Mouse (Mus musculus): ENCODE data around the gene Slc26a1. TPM values are rescaled to one million over a fixed set of nuclear protein-coding genes. Genes with fewer than 3 reads are reported as not detected.
A peak's percentile ranks its signal among the peaks of the same experiment; 100 is the strongest.

Gene Slc26a1
- polyA plus RNA-seq, 1 experiment from 2014 or later = 33.4 TPM

DNA sequence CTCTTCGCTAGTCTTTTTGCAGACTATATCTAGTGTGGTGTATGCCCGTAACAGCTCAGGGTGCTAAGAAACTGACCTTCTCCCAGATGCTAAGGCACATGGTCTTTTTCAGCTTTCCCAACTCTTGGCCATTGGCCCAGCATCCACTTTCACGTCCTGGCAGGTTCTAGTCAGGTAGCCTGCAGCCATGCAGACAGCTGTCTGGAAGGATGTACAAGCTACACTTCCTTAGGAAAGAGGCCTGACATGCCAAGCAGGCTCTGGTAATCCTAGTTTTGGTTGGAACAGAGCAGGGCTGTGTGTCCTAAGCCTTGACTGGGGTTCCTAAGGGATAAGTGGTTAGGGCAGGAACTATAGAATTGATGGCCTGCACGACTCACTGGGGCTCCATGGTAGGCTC lies 12.6 kb downstream of the Slc26a1 start:
- no peak overlapping the region for H3K27ac ChIP-seq (ENCODE audit: low read depth)
- H3K4me2 ChIP-seq (ENCODE audit: low read depth, low read length) = no peak overlapping the region
- H3K27me3 ChIP-seq (ENCODE audit: insufficient read depth, low read length) = no peaks in the 10 kb centered on the region
- TF ChIP-seq CTCF (IDR thresholded peaks at IDR 0.05; ENCODE audit: low read depth) (no peak), EP300 (IDR thresholded peaks at IDR 0.05; ENCODE audit: low read depth) (no peak)
- ATAC-seq = no peak
- H3K9ac ChIP-seq (replicated peaks) = no peak overlapping the region
- H3K9me3 ChIP-seq (ENCODE audit: low read length) = no peaks in the 10 kb centered on the region
- no peak for DNase-seq
- H3K4me3 ChIP-seq (ENCODE audit: low read depth, low read length) = no peak overlapping the region
- H3K36me3 ChIP-seq (replicated peaks; ENCODE audit: insufficient read depth, low read length) = peaks cover 3% of the 10 kb centered on the region; the same call in 1 of the 2 replicates
- peaks cover 18% of the 10 kb centered on the region for H3K4me1 ChIP-seq (ENCODE audit: insufficient read depth)
- WGBS (ENCODE audit: insufficient replicate concordance) = 76% methylated on average over 4 of the region's 4 CpGs

GRCm38 (mm10) chr5:108660632-108661268 lies 14.6 kb downstream of the Slc26a1 start:
- Histone ChIP-seq H3K27ac (ENCODE audit: low read depth) (peak overlapping the region; percentile 83), H3K4me2 (ENCODE audit: low read depth, low read length) (peak overlapping the region; percentile 98), H3K4me1 (ENCODE audit: insufficient read depth) (peaks cover 18% of the 10 kb centered on the region), H3K9ac (replicated peaks) (peak overlapping the region; percentile 92), H3K36me3 (replicated peaks; ENCODE audit: insufficient read depth, low read length) (peaks cover 15% of the 10 kb centered on the region; the same call in 1 of the 2 replicates), H3K4me3 (ENCODE audit: low read depth, low read length) (peak overlapping the region; percentile 91), H3K9me3 (ENCODE audit: low read length) (no peaks in the 10 kb centered on the region), H3K27me3 (ENCODE audit: insufficient read depth, low read length) (no peaks in the 10 kb centered on the region)
- DNase-seq (peak; percentile 95), ATAC-seq (peak; percentile 98)
- 18% methylated on average over 35 of the region's 36 CpGs for WGBS (ENCODE audit: insufficient replicate concordance)
- no peak for TF ChIP-seq EP300 (IDR thresholded peaks at IDR 0.05; ENCODE audit: low read depth)
- no peak for TF ChIP-seq CTCF (IDR thresholded peaks at IDR 0.05; ENCODE audit: low read depth)

DNA sequence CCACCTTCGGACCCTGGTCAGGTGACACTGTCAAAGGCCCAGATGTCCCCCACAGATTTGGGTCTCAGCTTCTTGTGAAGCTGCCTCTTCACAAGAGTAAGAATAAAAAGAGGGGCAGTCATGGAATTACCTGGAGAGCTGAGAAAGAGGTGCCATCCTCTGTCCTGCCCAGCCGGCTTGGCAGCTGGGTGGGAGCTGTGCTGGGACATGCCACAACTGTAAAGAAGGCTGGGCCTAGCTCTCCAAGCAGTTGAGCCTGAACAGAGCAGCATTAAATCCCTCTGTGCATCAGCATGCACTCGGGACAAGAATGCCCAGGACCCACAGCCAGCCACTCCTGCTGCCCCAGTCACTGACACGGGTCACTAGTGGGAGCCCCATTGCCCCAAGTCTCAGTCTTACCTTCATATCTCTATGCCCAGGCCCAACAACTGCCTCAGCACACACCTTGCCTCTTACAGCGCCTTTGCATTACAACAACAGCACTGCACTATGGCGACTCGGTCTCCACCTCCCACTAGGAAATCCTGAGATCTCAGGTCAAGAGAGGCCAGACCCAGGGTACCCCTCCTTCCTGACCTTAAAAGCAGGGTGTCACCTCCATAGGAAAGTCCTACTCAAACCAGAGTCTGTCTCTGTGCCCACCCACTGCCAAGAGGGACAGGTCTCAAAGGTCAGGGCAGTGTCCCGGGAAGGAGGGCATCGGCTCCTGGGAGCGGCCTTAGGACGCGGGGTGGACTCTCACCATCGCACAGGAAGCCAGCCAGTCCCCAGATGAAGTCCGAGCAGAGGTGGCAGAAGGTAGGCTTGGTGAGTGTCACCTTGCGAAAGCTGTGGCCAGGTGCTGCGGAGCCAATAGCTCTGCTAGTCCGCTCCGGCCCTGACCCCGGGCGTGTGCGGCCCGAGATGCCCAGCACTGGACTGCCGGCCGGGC lies 15.4 kb downstream of the Slc26a1 start, which contains the start of gene Idua:
Gene Idua, plus strand, starts transcription at position 634 of the 934 bp plus-strand sequence.
- H3K27me3 ChIP-seq (ENCODE audit: insufficient read depth, low read length) = no peaks in the 10 kb centered on the region
- WGBS (ENCODE audit: insufficient replicate concordance) = 11% methylated on average over 24 of the region's 24 CpGs
- peak; percentile 80 for ATAC-seq
- peaks cover 18% of the 10 kb centered on the region for H3K4me1 ChIP-seq (ENCODE audit: insufficient read depth)
- TF ChIP-seq CTCF (IDR thresholded peaks at IDR 0.05; ENCODE audit: low read depth) = no peak
- TF ChIP-seq EP300 (IDR thresholded peaks at IDR 0.05; ENCODE audit: low read depth) = no peak
- peak within 1 kb of the TSS; percentile 92 for H3K9ac ChIP-seq (replicated peaks)
- peak within 1 kb of the TSS; percentile 98 for H3K4me2 ChIP-seq (ENCODE audit: low read depth, low read length)
- peak within 1 kb of the TSS; percentile 91 for H3K4me3 ChIP-seq (ENCODE audit: low read depth, low read length)
- DNase-seq = no peak
- H3K9me3 ChIP-seq (ENCODE audit: low read length) = no peaks in the 10 kb centered on the region
- H3K36me3 ChIP-seq (replicated peaks; ENCODE audit: insufficient read depth, low read length) = peaks cover 22% of the 10 kb centered on the region
- peak within 1 kb of the TSS; percentile 83 for H3K27ac ChIP-seq (ENCODE audit: low read depth)

- Histone ChIP-seq H3K9me3 (ENCODE audit: low read length) (no peaks in the 10 kb centered on the region), H3K4me2 (ENCODE audit: low read depth, low read length) (no peak overlapping the region), H3K9ac (replicated peaks) (no peak overlapping the region), H3K4me3 (ENCODE audit: low read depth, low read length) (no peak overlapping the region), H3K27ac (ENCODE audit: low read depth) (no peak overlapping the region), H3K4me1 (ENCODE audit: insufficient read depth) (peaks cover 18% of the 10 kb centered on the region), H3K27me3 (ENCODE audit: insufficient read depth, low read length) (no peaks in the 10 kb centered on the region), H3K36me3 (replicated peaks; ENCODE audit: insufficient read depth, low read length) (peaks cover 36% of the 10 kb centered on the region)
- WGBS (ENCODE audit: insufficient replicate concordance) = 87% methylated on average over 1 of the region's 1 CpGs
- ATAC-seq (no peak), DNase-seq (no peak)
- TF ChIP-seq CTCF (IDR thresholded peaks at IDR 0.05; ENCODE audit: low read depth) (no peak), EP300 (IDR thresholded peaks at IDR 0.05; ENCODE audit: low read depth) (no peak)
These were observed 16.8 kb downstream of the Slc26a1 start for GRCm38 (mm10) chr5:108658611-108659010.

GRCm38 (mm10) chr5:108657406-108657805 lies 18.0 kb downstream of the Slc26a1 start:
- no peak overlapping the region for H3K4me3 ChIP-seq (ENCODE audit: low read depth, low read length)
- H3K27me3 ChIP-seq (ENCODE audit: insufficient read depth, low read length) = no peaks in the 10 kb centered on the region
- no peak for DNase-seq
- WGBS (ENCODE audit: insufficient replicate concordance) = 76% methylated on average over 5 of the region's 5 CpGs
- H3K9ac ChIP-seq (replicated peaks) = no peak overlapping the region
- no peak for ATAC-seq
- H3K27ac ChIP-seq (ENCODE audit: low read depth) = no peak overlapping the region
- H3K4me1 ChIP-seq (ENCODE audit: insufficient read depth) = peaks cover 18% of the 10 kb centered on the region
- no peak overlapping the region for H3K4me2 ChIP-seq (ENCODE audit: low read depth, low read length)
- no peak for TF ChIP-seq EP300 (IDR thresholded peaks at IDR 0.05; ENCODE audit: low read depth)
- no peak for TF ChIP-seq CTCF (IDR thresholded peaks at IDR 0.05; ENCODE audit: low read depth)
- peaks cover 44% of the 10 kb centered on the region for H3K36me3 ChIP-seq (replicated peaks; ENCODE audit: insufficient read depth, low read length)
- H3K9me3 ChIP-seq (ENCODE audit: low read length) = no peaks in the 10 kb centered on the region

Data from liver, postnatal 0 days (tissue).